Mouse (Mus musculus) telencephalon, adult 2 months (tissue): ENCODE data around the gene Helz.

ENCODE experiments used
- DNase-seq: peaks from one replicate; pipeline ENCODE4 v3.0.0-alpha.2; 2011; ENCODE audit warnings: low read depth, low spot score

The Helz gene

GRCm38 (mm10) chr11:107721057-107721456 is 173.3 kb downstream of the Helz start:
- DNase-seq, result no peak

- DNase-seq, result no peak
These were observed 176.9 kb downstream of the Helz start for GRCm38 (mm10) chr11:107724603-107725002.

- DNase-seq, result no peak
These were observed 180.5 kb downstream of the Helz start for GRCm38 (mm10) chr11:107728073-107728863.

GRCm38 (mm10) chr11:107729141-107729540 is 181.4 kb downstream of the Helz start:
- DNase-seq, result no peak

- DNase-seq, result peak; percentile 42
These were observed 183.2 kb downstream of the Helz start for GRCm38 (mm10) chr11:107730940-107731339.

- DNase-seq, result no peak
These were observed 183.8 kb downstream of the Helz start for GRCm38 (mm10) chr11:107731498-107731897.

GRCm38 (mm10) chr11:107734133-107734532 is 186.4 kb downstream of the Helz start:
- DNase-seq, result no peak

- DNase-seq, result no peak
These were observed 190.2 kb downstream of the Helz start for GRCm38 (mm10) chr11:107737886-107738285.

GRCm38 (mm10) chr11:107738418-107739099 is 190.8 kb downstream of the Helz start:
- no peak for DNase-seq

GRCm38 (mm10) chr11:107743100-107743499 is 195.4 kb downstream of the Helz start:
- no peak for DNase-seq
